Mouse (Mus musculus) liver, postnatal 0 days (tissue): ENCODE measurements around the gene Twist1.

Experiments used
- CTCF ChIP-seq: sonication (generic); IDR thresholded peaks from 2 replicates; pipeline ENCODE4 v1.5.1; 2016; ENCODE audit warnings: antibody characterized with exemption, low read depth
- EP300 ChIP-seq: IDR thresholded peaks from 2 replicates; pipeline ENCODE4 v1.6.1; 2016; ENCODE audit warnings: antibody characterized with exemption, low read depth, mild to moderate bottlenecking

DNA sequence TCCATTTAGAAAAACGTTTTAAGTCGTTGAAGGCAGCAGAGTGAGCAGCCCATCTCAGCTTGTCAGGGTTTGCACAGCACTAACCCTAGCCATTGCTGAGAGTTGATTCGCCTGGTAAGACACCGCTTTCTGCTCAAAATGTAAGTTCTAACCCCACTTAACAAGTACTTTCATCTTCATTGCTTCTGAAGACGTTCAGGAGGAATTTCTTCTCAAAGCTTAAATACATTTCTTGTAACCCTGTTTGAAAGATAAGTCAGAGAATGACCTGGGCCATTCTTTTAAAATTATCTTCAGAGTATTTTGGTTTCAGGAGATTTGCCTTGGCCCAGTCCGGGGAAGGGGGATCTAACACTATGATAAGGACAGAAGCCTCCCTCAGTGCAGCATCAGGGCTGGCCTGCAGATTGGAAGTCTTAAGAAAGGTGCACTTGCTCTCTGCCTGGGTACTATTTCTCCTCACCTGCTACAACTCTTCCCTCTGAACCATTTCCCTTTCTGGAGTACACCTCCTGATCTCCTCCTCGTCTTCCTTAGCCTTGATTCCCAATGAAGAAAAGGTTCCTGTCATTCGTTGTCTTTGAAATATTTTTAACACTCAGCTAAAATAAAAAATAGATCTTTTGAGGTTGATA is 2.4 kb upstream of the Twist1 start:
- TF ChIP-seq CTCF (no peak), EP300 (no peak)
